Mouse (Mus musculus) MEL (cell line): ENCODE data around the gene Fmo6. TPM values are rescaled to one million over a fixed set of nuclear protein-coding genes. Genes with fewer than 3 reads are reported as not detected.

Source experiments
- DNase-seq: peaks from one replicate; pipeline ENCODE4 v3.0.0; 2011; ENCODE audit warnings: low read depth, low spot score
- H3K27ac ChIP-seq: 2 replicates; pipeline ENCODE4 v1.5.1; 2012; ENCODE audit warnings: low read depth, mild to moderate bottlenecking, control low read depth, low read length, moderate library complexity; ENCODE audit not compliant: control insufficient read depth
- H3K27me3 ChIP-seq, 2 experiments: fragments of 150-350 bp in 1 of 2; sonication (generic) in 1 of 2; 2 replicates each; pipeline ENCODE4 v1.6.1; 2012; ENCODE audit warnings: low read length in 2 of 2, mild to moderate bottlenecking in 2 of 2, improper control_type of control experiment in 1 of 2, moderate library complexity in 1 of 2; ENCODE audit not compliant: insufficient read depth in 2 of 2, control insufficient read depth in 1 of 2
- H3K36me3 ChIP-seq, 2 experiments: 2 replicates each; pipeline ENCODE4 v1.6.1; 2012 to 2014; ENCODE audit warnings: low read length in 2 of 2, improper control_type of control experiment in 1 of 2, inconsistent platforms in 1 of 2, mild to moderate bottlenecking in 1 of 2; ENCODE audit not compliant: insufficient read depth in 2 of 2, control insufficient read depth in 1 of 2
- H3K4me1 ChIP-seq, 2 experiments: fragments of 150-350 bp in 1 of 2; sonication (generic) in 1 of 2; 2 replicates each; pipeline ENCODE4 v1.6.1; 2012; ENCODE audit warnings: low read length in 2 of 2, improper control_type of control experiment in 1 of 2, mild to moderate bottlenecking in 1 of 2; ENCODE audit not compliant: insufficient read depth in 2 of 2, control insufficient read depth in 1 of 2
- H3K4me3 ChIP-seq, 2 experiments: fragments of 150-350 bp in 1 of 2; sonication (generic) in 1 of 2; 2 replicates each; pipeline ENCODE4 v1.5.1; 2012; ENCODE audit warnings: low read depth in 2 of 2, low read length in 2 of 2, mild to moderate bottlenecking in 2 of 2, moderate library complexity in 2 of 2, control low read depth in 1 of 2, improper control_type of control experiment in 1 of 2; ENCODE audit not compliant: control insufficient read depth in 1 of 2, insufficient read depth in 1 of 2
- H3K79me2 ChIP-seq: 2 replicates; pipeline ENCODE4 v1.6.1; 2012; ENCODE audit warnings: mild to moderate bottlenecking, low read length, moderate library complexity; ENCODE audit not compliant: control insufficient read depth, poor library complexity, insufficient read depth
- H3K9ac ChIP-seq: 2 replicates; pipeline ENCODE4 v1.6.1; 2012; ENCODE audit warnings: low read depth, mild to moderate bottlenecking, control low read depth, low read length, moderate library complexity; ENCODE audit not compliant: control insufficient read depth, poor library complexity, severe bottlenecking
- H3K9me3 ChIP-seq: fragments of 150-350 bp; sonication (generic); replicated peaks from 2 replicates; pipeline ENCODE4 v1.6.1; 2012; ENCODE audit warnings: mild to moderate bottlenecking, low read length, improper control_type of control experiment, moderate library complexity; ENCODE audit not compliant: insufficient read depth
- BHLHE40 ChIP-seq: IDR thresholded peaks from 2 replicates; pipeline ENCODE4 v1.6.1; 2012; ENCODE audit warnings: low read depth, mild to moderate bottlenecking, inconsistent platforms, low read length, improper control_type of control experiment, borderline replicate concordance
- CHD1 ChIP-seq: IDR thresholded peaks from 2 replicates; pipeline ENCODE4 v1.6.1; 2012; ENCODE audit warnings: low read depth, mild to moderate bottlenecking, inconsistent platforms, low read length, improper control_type of control experiment
- CHD2 ChIP-seq: IDR thresholded peaks from 2 replicates; pipeline ENCODE4 v1.6.1; 2011; ENCODE audit warnings: low read length, improper control_type of control experiment
- CTCF ChIP-seq, 3 experiments: IDR thresholded peaks in 2 of 3; conservative IDR thresholded peaks in 1 of 3; 2 replicates each; pipeline ENCODE4 v1.5.1; 2011 to 2012; ENCODE audit warnings: low read length in 3 of 3, low read depth in 2 of 3, mild to moderate bottlenecking in 2 of 3, improper control_type of control experiment in 1 of 3, inconsistent platforms in 1 of 3, mixed read lengths in 1 of 3, moderate library complexity in 1 of 3; ENCODE audit not compliant: control insufficient read depth in 1 of 3, insufficient read depth in 1 of 3, poor library complexity in 1 of 3, severe bottlenecking in 1 of 3
- E2F4 ChIP-seq: IDR thresholded peaks from 2 replicates; pipeline ENCODE4 v1.6.1; 2011; ENCODE audit warnings: low read depth, low read length, improper control_type of control experiment, borderline replicate concordance
- GABPA ChIP-seq: IDR thresholded peaks from 2 replicates; pipeline ENCODE4 v1.6.1; 2012; ENCODE audit warnings: low read depth, mild to moderate bottlenecking, inconsistent platforms, low read length, improper control_type of control experiment, moderate library complexity
- GATA1 ChIP-seq: IDR thresholded peaks from 2 replicates; pipeline ENCODE4 v1.6.1; 2011; ENCODE audit warnings: low read depth, low read length, improper control_type of control experiment
- HCFC1 ChIP-seq: IDR thresholded peaks from 2 replicates; pipeline ENCODE4 v1.6.1; 2012; ENCODE audit warnings: low read depth, mild to moderate bottlenecking, inconsistent platforms, low read length, improper control_type of control experiment, moderate library complexity
- KAT2A ChIP-seq: conservative IDR thresholded peaks from 2 replicates; pipeline ENCODE4 v1.6.1; 2012; ENCODE audit warnings: low read depth, low read length, improper control_type of control experiment, inconsistent platforms
- MAZ ChIP-seq: IDR thresholded peaks from 2 replicates; pipeline ENCODE4 v1.6.1; 2012; ENCODE audit warnings: low read depth, mild to moderate bottlenecking, inconsistent platforms, low read length, improper control_type of control experiment
- MYB ChIP-seq: IDR thresholded peaks from 2 replicates; pipeline ENCODE4 v1.6.1; 2011; ENCODE audit warnings: mild to moderate bottlenecking, low read depth, low read length, improper control_type of control experiment
- NELFE ChIP-seq: IDR thresholded peaks from 2 replicates; pipeline ENCODE4 v1.6.1; 2011; ENCODE audit warnings: low read depth, low read length, improper control_type of control experiment
- POLR2AphosphoS2 ChIP-seq: IDR thresholded peaks from 2 replicates; pipeline ENCODE4 v1.6.1; 2011; ENCODE audit warnings: low read length, improper control_type of control experiment
- RCOR1 ChIP-seq: IDR thresholded peaks from 2 replicates; pipeline ENCODE4 v1.6.1; 2012; ENCODE audit warnings: low read depth, mild to moderate bottlenecking, inconsistent platforms, low read length, improper control_type of control experiment
- SIN3A ChIP-seq: IDR thresholded peaks from 2 replicates; pipeline ENCODE4 v1.6.1; 2012; ENCODE audit warnings: low read length, improper control_type of control experiment, inconsistent platforms
- TCF12 ChIP-seq: IDR thresholded peaks from 2 replicates; pipeline ENCODE4 v1.6.1; 2014; ENCODE audit warnings: low read depth, mild to moderate bottlenecking, inconsistent platforms, low read length, improper control_type of control experiment, moderate library complexity
- UBTF ChIP-seq: IDR thresholded peaks from 2 replicates; pipeline ENCODE4 v1.6.1; 2012; ENCODE audit warnings: low read depth, mild to moderate bottlenecking, inconsistent platforms, low read length, improper control_type of control experiment, moderate library complexity, borderline replicate concordance; ENCODE audit not compliant: insufficient read depth
- USF1 ChIP-seq: IDR thresholded peaks from 2 replicates; pipeline ENCODE4 v1.6.1; 2014; ENCODE audit warnings: low read depth, mild to moderate bottlenecking, inconsistent platforms, low read length, improper control_type of control experiment, moderate library complexity
- ZC3H11A ChIP-seq: IDR thresholded peaks from 2 replicates; pipeline ENCODE4 v1.6.1; 2012; ENCODE audit warnings: low read depth, mild to moderate bottlenecking, inconsistent platforms, low read length, improper control_type of control experiment
- ZMIZ1 ChIP-seq: IDR thresholded peaks from 2 replicates; pipeline ENCODE4 v1.6.1; 2012; ENCODE audit warnings: low read depth, mild to moderate bottlenecking, inconsistent platforms, low read length, improper control_type of control experiment, moderate library complexity
- ZNF384 ChIP-seq: IDR thresholded peaks from 2 replicates; pipeline ENCODE4 v1.6.1; 2012; ENCODE audit warnings: low read depth, mild to moderate bottlenecking, inconsistent platforms, low read length, improper control_type of control experiment
- polyA plus RNA-seq, 2 experiments: library from polyadenylated mRNA; stranded (reverse) in 1 of 2; unstranded in 1 of 2; fragments of >175 nt in 1 of 2; fragments of >200 nt in 1 of 2; gene quantifications; 2 replicates each; pipeline versions ENCODE4 v1.2.1 to v1.2.4; 2012; ENCODE audit warnings: low replicate concordance in 2 of 2, low read depth in 1 of 2; ENCODE audit not compliant: insufficient read length in 2 of 2, insufficient read depth in 1 of 2, missing spikeins in 1 of 2
- total RNA-seq: library from RNA; depleted of rRNA; stranded (reverse); fragments of 300-350 nt; gene quantifications from 2 replicates; pipeline ENCODE4 v1.2.3, GENCODE M21; 2012

The Fmo6 gene
- total and polyA plus RNA-seq, 3 experiments, result not detected

GRCm38 (mm10) chr1:162957422-162957821, 20.1 kb upstream of the Fmo6 start:
- H3K36me3 ChIP-seq, result no peaks in the 10 kb centered on the region
- no peak overlapping the region for H3K27ac ChIP-seq
- H3K4me3 ChIP-seq, result no peak overlapping the region
- no peaks in the 10 kb centered on the region for H3K27me3 ChIP-seq
- no peak overlapping the region for H3K9ac ChIP-seq
- no peak for DNase-seq
- H3K4me1 ChIP-seq, result no peaks in the 10 kb centered on the region
- H3K79me2 ChIP-seq, result no peaks in the 10 kb centered on the region
- no peaks in the 10 kb centered on the region for H3K9me3 ChIP-seq
- TF ChIP-seq NELFE, result no peak
- no peak for TF ChIP-seq HCFC1
- no peak for TF ChIP-seq ZMIZ1
- TF ChIP-seq CHD2, result no peak
- TF ChIP-seq E2F4, result no peak
- no peak for TF ChIP-seq POLR2AphosphoS2
- no peak for TF ChIP-seq MAZ

- Histone ChIP-seq H3K27me3 (no peaks in the 10 kb centered on the region), H3K9me3 (no peaks in the 10 kb centered on the region), H3K27ac (no peak overlapping the region), H3K36me3 (no peaks in the 10 kb centered on the region), H3K4me3 (no peak overlapping the region), H3K4me1 (no peaks in the 10 kb centered on the region), H3K79me2 (no peaks in the 10 kb centered on the region), H3K9ac (no peak overlapping the region)
- DNase-seq, result no peak
- TF ChIP-seq GATA1, result no peak
- TF ChIP-seq MYB, result no peak
- no peak for TF ChIP-seq NELFE
- no peak for TF ChIP-seq CHD1
- no peak for TF ChIP-seq GABPA
- TF ChIP-seq UBTF, result no peak
- no peak for TF ChIP-seq CTCF (IDR thresholded peaks at IDR 0.05 in 2 of 3, conservative IDR thresholded peaks at IDR 0.05 in 1 of 3; ENCODE audit: control insufficient read depth in 1 of 3, insufficient read depth in 1 of 3, low read depth in 2 of 3, low read length in 3 of 3, poor library complexity in 1 of 3, severe bottlenecking in 1 of 3)
- no peak for TF ChIP-seq TCF12
- TF ChIP-seq ZNF384, result no peak
- no peak for TF ChIP-seq RCOR1
- no peak for TF ChIP-seq SIN3A
- no peak for TF ChIP-seq USF1
- TF ChIP-seq BHLHE40, result no peak
- TF ChIP-seq ZC3H11A, result no peak
- no peak for TF ChIP-seq KAT2A
These were observed 15.8 kb upstream of the Fmo6 start for GRCm38 (mm10) chr1:162953079-162953478.
